Mouse (Mus musculus) spleen, adult 12 weeks (tissue): ENCODE results near the gene Sh3kbp1.

ENCODE experiments used
- DNase-seq: peaks from one replicate; pipeline ENCODE4 v3.0.0; 2022; ENCODE audit warnings: low spot score

Sh3kbp1 gene

DNA sequence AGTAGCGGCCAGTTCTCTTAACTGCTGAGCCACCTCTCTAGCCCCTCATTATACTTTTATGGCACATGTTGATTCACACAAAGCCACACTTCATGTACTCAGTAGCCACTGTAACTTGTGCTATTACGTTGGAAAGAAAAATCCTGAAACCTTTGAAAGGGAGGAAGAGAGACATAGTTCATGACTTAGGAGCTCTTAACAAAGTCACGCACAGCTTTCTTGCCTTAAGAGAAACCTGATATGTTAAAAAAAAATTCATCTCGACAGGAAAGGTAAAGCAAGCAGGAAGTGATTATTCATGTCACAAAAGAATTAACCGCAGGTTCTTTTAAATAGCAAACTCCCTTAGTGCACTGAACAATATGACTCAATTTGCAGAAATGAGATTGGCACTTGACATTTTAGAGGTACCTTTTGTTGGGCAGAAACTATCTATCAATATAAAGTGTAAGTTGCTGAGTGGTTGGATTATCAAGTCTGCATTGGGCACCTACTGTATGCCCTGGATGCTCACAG is 51.3 kb downstream of the Sh3kbp1 start:
- DNase-seq = no peak

DNA sequence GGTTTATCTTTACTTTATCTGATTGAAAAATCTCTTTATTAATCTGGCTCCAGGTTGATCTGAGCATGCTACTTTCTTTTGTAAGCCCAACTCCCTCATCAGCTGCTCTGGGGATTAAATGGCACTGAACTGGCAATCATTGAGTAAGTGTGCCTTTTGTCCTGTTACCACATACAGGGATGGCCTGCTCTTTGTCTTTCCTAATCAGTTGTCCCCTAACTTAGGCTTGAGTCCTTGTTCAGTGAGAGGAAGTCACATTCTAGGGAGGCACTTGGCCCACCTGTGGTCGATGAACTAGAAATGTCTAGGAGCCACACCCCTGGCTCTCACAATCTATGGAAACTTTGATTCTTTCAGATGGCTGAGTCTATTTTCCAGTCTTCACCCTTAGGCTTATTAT is 58.4 kb downstream of the Sh3kbp1 start:
- DNase-seq = no peak

- no peak for DNase-seq
Observed at GRCm38 (mm10) chrX:159686850-159687249, 59.8 kb downstream of the Sh3kbp1 start.

DNA sequence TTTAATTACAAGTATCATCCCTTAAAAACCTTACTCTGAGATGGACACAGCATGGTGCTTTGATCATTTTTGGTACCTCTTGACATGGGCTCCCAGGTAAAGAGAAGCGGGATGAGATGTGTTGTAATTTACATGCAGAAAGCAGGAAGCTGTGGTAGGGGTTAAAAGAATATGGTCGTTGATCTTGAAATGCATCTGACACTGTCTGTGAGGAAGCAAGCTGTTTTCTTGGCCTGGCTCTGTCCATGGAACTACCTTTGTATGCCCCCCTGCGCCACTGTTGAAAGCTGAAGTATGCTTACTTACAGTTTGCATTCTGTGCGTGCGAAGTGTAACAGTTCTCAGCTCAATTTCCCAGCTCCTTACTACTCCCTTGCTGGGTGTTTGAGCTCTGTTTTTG is 61.6 kb downstream of the Sh3kbp1 start:
- DNase-seq = no peak

GRCm38 (mm10) chrX:159689785-159690416 is 62.8 kb downstream of the Sh3kbp1 start:
- DNase-seq = no peak

DNA sequence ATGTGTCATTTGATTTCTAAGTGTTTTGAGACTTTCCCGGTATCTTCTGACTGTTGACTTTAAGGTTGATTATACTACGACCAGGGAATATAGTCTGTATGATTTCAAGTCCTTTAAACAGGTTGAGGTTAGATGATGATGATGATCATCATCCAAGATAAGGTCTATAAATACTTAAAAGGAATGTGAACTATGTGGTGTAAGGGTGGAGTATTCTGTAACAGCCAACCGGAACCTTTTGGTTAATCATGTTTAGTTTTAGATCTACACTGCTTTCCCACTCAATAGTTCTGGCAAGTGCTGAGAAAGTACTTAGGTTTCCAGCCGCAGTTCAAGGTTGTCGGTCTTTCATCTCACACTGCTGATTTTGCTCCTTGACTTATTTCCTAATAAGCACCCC is 66.1 kb downstream of the Sh3kbp1 start:
- DNase-seq = no peak

DNA sequence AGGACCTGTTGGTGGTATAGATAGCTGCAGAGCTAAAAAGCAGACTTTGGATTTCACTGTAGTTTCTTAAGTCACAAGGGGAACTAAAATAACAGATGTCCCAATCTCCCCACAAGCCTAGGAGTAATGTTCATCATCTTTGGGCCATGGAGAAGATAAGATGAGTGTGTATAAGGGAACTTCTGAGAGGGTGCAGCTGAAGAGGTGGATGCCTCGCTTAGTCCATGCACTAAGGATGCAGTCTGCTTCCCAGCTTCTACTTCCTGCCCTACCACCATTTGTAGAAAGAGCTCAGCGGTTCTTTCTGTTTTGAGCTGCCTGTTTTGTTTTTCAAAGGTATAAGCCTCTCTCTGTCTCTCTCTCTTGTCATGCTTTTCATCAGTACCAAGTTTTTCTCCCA is 69.5 kb downstream of the Sh3kbp1 start:
- no peak for DNase-seq

DNA sequence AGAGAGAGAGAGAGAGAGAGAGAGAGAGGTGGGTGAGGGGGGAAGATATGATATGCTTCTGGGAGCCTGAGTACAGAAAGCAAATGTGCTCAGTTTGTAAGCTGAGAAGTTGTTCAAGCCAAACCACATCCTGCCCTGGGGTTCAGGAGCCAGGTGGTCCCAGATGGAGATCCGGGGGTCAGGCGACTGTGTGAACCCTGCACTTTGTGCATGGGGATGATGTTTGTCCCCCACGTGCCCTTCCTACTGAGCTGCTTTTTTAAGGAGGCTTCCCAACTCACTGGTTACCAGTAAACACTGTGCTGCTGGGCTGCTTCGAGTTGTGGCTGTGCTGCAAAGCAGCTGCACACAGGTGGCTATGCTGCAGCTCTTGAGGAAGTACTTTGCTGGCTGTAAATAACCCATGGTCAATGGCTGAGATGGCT is 70.0 kb downstream of the Sh3kbp1 start:
- no peak for DNase-seq

GRCm38 (mm10) chrX:159702850-159703249 is 75.8 kb downstream of the Sh3kbp1 start:
- DNase-seq = no peak

DNA sequence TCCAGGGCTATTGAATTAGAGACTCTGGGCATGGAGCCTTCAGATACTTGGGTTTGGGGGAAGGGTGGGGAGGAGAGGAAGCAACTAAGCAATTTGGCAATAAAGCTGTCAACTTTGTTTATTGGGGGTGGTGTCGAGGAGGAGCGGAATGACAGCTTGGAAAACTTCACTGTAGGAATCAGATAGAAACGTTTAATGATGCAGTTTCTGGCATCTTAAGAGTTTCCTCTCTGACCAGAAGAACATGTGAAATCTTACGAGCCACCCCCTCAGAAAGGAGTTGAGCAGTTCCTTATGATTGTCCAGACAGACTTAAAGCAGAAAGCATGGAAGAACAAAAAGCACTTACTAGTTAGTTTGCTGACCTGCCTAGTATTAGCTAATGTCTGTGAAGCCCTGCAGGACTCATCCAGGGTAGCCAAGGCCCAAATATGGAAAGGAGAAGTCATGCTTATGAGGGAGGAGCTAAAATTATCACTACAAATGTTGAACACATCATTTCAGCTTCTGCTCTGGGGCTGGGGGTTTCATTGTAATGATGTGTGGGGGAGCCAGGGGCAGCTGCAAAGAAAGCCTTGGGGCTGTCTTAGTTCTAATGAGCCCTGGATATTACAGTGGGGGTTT is 77.4 kb downstream of the Sh3kbp1 start:
- DNase-seq = no peak

- DNase-seq = no peak
Observed at GRCm38 (mm10) chrX:159705412-159705811, 78.3 kb downstream of the Sh3kbp1 start.

- DNase-seq = no peak
Observed at GRCm38 (mm10) chrX:159708076-159708830, 81.2 kb downstream of the Sh3kbp1 start.

- no peak for DNase-seq
Observed at GRCm38 (mm10) chrX:159709296-159709695, 82.2 kb downstream of the Sh3kbp1 start.

DNA sequence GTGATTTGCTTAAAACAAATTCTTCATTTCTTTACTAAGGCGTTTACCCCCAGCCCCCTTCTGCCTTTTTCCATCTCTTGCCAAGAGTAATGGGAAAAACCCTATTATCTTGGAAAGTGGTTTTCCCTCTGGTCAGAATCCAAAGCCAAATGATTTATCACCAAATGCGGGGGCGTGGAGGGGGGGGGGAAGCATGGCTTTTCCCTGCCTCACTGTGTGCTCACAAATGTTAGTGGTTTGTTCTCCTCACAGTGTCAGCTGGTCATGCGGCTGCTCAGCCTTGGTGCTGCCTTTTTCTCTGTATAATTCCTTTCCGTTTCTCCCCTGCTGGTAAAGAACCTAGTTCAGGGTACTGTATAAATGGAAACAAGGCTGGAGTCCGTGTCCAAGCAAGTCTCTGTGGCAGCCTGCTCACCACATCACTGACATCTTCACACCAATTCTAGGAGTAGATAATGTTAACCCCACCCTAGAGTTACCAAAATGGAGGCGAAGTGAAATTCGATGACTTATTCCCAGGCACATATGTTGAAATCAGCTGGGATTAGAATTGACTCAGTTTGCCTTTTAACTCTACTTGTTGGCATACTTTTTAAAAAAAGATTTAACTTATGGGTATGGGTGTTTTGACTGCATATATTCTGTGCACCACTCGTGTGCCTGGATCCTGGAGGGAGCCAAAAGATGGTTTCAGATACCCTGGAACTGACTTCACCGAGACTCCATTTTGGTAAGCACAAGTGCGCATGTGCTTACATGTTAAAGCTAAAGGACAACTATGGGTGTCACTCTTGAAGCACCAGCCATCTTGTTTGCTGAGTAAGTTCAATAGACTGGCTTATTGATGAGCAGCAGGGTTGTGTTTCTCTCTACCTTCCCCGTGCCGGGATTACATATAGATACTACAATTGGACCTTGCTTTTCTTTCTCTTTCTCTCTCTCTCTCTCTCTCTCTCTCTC is 84.3 kb downstream of the Sh3kbp1 start:
- no peak for DNase-seq

- no peak for DNase-seq
Observed at GRCm38 (mm10) chrX:159713191-159713590, 86.1 kb downstream of the Sh3kbp1 start.

GRCm38 (mm10) chrX:159721390-159721789 is 94.3 kb downstream of the Sh3kbp1 start:
- DNase-seq = no peak

- no peak for DNase-seq
Observed at GRCm38 (mm10) chrX:159731421-159731820, 104.3 kb downstream of the Sh3kbp1 start.

DNA sequence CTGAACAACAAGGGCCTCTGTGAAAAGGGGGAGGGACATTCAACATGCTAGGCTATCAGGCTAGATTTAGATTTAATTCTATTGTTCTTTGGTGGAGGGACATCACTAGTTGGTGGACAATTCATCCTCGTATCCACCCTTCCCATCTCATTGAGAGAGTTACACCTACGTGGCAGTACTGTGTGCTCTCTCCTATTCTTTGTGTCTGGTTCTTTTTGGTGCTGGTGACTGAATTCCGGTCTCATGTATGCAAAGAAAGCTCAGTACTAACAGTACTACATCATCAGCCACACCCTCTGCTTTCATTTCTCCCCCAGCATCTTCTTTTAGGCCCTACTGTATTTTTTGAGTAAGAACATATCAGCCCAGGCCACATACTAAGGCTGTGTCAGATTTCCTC is 105.8 kb downstream of the Sh3kbp1 start:
- DNase-seq = no peak

GRCm38 (mm10) chrX:159733948-159734347 is 106.9 kb downstream of the Sh3kbp1 start:
- no peak for DNase-seq

DNA sequence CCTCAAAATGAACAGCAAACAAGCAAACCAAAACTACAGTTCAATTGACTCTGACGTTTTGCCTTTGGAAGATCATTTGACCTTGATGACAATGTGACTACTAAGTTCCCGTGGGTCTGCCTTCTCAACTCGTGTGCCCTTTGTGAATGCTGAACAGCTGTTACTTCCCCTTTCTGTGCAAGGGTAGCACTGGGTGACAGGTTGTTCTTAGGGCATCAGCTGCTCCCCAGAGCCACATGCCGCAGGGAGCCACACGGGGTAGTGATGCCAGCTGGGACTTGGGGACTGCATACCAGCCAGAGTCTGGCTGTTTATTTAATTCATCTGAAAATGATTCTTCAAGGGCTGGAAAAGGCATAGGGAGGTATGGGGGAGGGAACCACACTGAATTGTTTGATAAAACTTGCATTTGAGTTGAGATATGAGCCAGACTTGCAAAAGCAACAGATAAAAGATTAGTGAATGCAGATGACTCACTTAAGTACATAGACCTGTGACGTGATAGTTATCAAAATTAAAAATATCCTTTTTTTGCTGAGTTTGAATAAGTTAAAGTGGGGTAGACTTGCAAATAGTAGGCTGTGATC is 108.5 kb downstream of the Sh3kbp1 start:
- peak; percentile 19 for DNase-seq

DNA sequence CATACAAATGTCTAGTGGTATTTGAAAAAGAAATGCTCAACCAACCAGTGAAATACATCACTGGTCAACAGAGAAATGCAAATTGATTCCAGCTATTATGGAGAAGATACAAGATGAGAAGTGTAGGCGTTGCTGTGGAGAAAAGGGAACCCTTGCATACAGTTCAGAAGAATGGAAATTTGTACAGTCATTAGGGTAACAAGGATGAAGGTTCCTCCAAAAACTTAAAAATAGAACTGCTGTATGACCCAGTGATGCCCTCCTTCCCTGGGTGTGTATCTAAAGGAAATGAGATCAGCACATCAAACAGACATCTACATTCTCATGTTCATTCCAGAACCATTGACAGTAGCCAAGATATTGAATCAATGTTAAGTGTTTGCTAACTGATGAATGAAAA is 110.3 kb downstream of the Sh3kbp1 start:
- DNase-seq = no peak

- DNase-seq = no peak
Observed at GRCm38 (mm10) chrX:159744035-159744434, 117.0 kb downstream of the Sh3kbp1 start.
